Mouse (Mus musculus) limb, embryonic 11.5 days (tissue): ENCODE measurements around the gene Ltbp1. TPM values are rescaled to one million over a fixed set of nuclear protein-coding genes. Genes with fewer than 3 reads are reported as not detected.

ENCODE experiments used
- ATAC-seq: fragments of 200-750 bp; cut with Nextera tagmentation; 2 replicates; pipeline ENCODE4 v1.8.0; 2017; ENCODE audit warnings: low read depth; ENCODE audit not compliant: insufficient number of reproducible peaks, low FRiP score, low TSS enrichment
- DNase-seq: peaks from one replicate; pipeline ENCODE4 v3.0.0-alpha.2; 2015; ENCODE audit warnings: low spot score
- H3K27ac ChIP-seq: fragments of 300-500 bp; sonication (generic); replicated peaks from 2 replicates; pipeline ENCODE4 v1.5.1; 2014; ENCODE audit warnings: low read depth, mild to moderate bottlenecking, low read length
- H3K27me3 ChIP-seq: fragments of 300-500 bp; sonication (generic); 2 replicates; pipeline ENCODE4 v1.6.1; 2014; ENCODE audit warnings: mild to moderate bottlenecking, low read length, mixed read lengths; ENCODE audit not compliant: control insufficient read depth, insufficient read depth
- H3K36me3 ChIP-seq: fragments of 300-500 bp; sonication (generic); 2 replicates; pipeline ENCODE4 v1.6.1; 2014; ENCODE audit warnings: mild to moderate bottlenecking, low read length, moderate library complexity, mixed read lengths; ENCODE audit not compliant: control insufficient read depth, insufficient read depth
- H3K4me1 ChIP-seq: fragments of 300-500 bp; sonication (generic); 2 replicates; pipeline ENCODE4 v1.6.1; 2014; ENCODE audit warnings: low read length, mixed read lengths; ENCODE audit not compliant: control insufficient read depth, insufficient read depth
- H3K4me2 ChIP-seq: fragments of 300-500 bp; sonication (generic); 2 replicates; pipeline ENCODE4 v1.6.1; 2014; ENCODE audit warnings: low read depth, mild to moderate bottlenecking, moderate library complexity; ENCODE audit not compliant: severe bottlenecking
- H3K4me3 ChIP-seq: fragments of 300-500 bp; sonication (generic); 2 replicates; pipeline ENCODE4 v1.5.1; 2014; ENCODE audit warnings: low read depth, low read length
- H3K9ac ChIP-seq: fragments of 300-500 bp; sonication (generic); 2 replicates; pipeline ENCODE4 v1.6.1; 2014; ENCODE audit warnings: mild to moderate bottlenecking, low read length
- H3K9me3 ChIP-seq: fragments of 300-500 bp; sonication (generic); 2 replicates; pipeline ENCODE4 v1.6.1; 2016; ENCODE audit warnings: low read length; ENCODE audit not compliant: control insufficient read depth
- WGBS: fragments of 180-500 bp; shearing (Covaris S2); extraction: QIAGEN DNeasy Blood & Tissue Kit; methylation state at CpG from one replicate; pipeline ENCODE4 v1.1.7; 2014; 5-methylcytosine and 5-hydroxymethylcytosine counted together
- polyA plus RNA-seq: library from polyadenylated mRNA; unstranded; fragments of >200 nt; fragmentation: Nextera tagmentation; extraction: Ambion mirVana; gene quantifications from 2 replicates; pipeline ENCODE4 v1.2.1, GENCODE M21; 2014

The Ltbp1 gene
- polyA plus RNA-seq, 1 experiment from 2014 or later = 29.8 TPM

GRCm38 (mm10) chr17:75254909-75255308, 249.5 kb downstream of the Ltbp1 start:
- no peak overlapping the region for H3K4me3 ChIP-seq
- H3K9ac ChIP-seq = no peak overlapping the region
- H3K36me3 ChIP-seq = no peaks in the 10 kb centered on the region
- H3K4me2 ChIP-seq = no peak overlapping the region
- no peak overlapping the region for H3K27ac ChIP-seq
- H3K27me3 ChIP-seq = no peaks in the 10 kb centered on the region
- no peaks in the 10 kb centered on the region for H3K9me3 ChIP-seq
- 80% methylated on average over 6 of the region's 6 CpGs for WGBS
- ATAC-seq (no peak), DNase-seq (no peak)
- no peaks in the 10 kb centered on the region for H3K4me1 ChIP-seq

GRCm38 (mm10) chr17:75255967-75256366, 250.6 kb downstream of the Ltbp1 start:
- no peaks in the 10 kb centered on the region for H3K9me3 ChIP-seq
- no peaks in the 10 kb centered on the region for H3K27me3 ChIP-seq
- no peak overlapping the region for H3K9ac ChIP-seq
- DNase-seq (no peak), ATAC-seq (no peak)
- H3K36me3 ChIP-seq = no peaks in the 10 kb centered on the region
- H3K27ac ChIP-seq = no peak overlapping the region
- no peak overlapping the region for H3K4me3 ChIP-seq
- whole genome bisulfite sequencing = 62% methylated on average over 1 of the region's 1 CpGs
- no peak overlapping the region for H3K4me2 ChIP-seq
- H3K4me1 ChIP-seq = no peaks in the 10 kb centered on the region

GRCm38 (mm10) chr17:75258427-75258826, 253.1 kb downstream of the Ltbp1 start:
- no peaks in the 10 kb centered on the region for H3K9me3 ChIP-seq
- WGBS = 42% methylated on average over 2 of the region's 2 CpGs
- no peaks in the 10 kb centered on the region for H3K36me3 ChIP-seq
- H3K4me2 ChIP-seq = no peak overlapping the region
- no peak overlapping the region for H3K27ac ChIP-seq
- H3K4me1 ChIP-seq = no peaks in the 10 kb centered on the region
- no peak overlapping the region for H3K4me3 ChIP-seq
- ATAC-seq (no peak), DNase-seq (no peak)
- no peak overlapping the region for H3K9ac ChIP-seq
- no peaks in the 10 kb centered on the region for H3K27me3 ChIP-seq

- no peaks in the 10 kb centered on the region for H3K36me3 ChIP-seq
- 85% methylated on average over 3 of the region's 3 CpGs for WGBS
- DNase-seq = no peak
Observed at GRCm38 (mm10) chr17:75263336-75263990, 258.1 kb downstream of the Ltbp1 start.

GRCm38 (mm10) chr17:75268506-75268905, 263.1 kb downstream of the Ltbp1 start:
- no peaks in the 10 kb centered on the region for H3K4me1 ChIP-seq
- H3K27me3 ChIP-seq = no peaks in the 10 kb centered on the region
- no peak overlapping the region for H3K4me2 ChIP-seq
- H3K4me3 ChIP-seq = no peak overlapping the region
- no peaks in the 10 kb centered on the region for H3K36me3 ChIP-seq
- 77% methylated on average over 4 of the region's 4 CpGs for WGBS
- H3K9ac ChIP-seq = no peak overlapping the region
- no peak for ATAC-seq
- H3K27ac ChIP-seq = no peak overlapping the region
- no peak for DNase-seq
- no peaks in the 10 kb centered on the region for H3K9me3 ChIP-seq

More at GRCm38 (mm10) chr17:75263336-75263990, 258.1 kb downstream of the Ltbp1 start:
- no peak for ATAC-seq
- Histone ChIP-seq H3K9me3 (no peaks in the 10 kb centered on the region), H3K27me3 (no peaks in the 10 kb centered on the region), H3K4me2 (no peak overlapping the region), H3K4me3 (no peak overlapping the region), H3K4me1 (no peaks in the 10 kb centered on the region), H3K9ac (no peak overlapping the region), H3K27ac (no peak overlapping the region)

GRCm38 (mm10) chr17:75272446-75272845, 267.1 kb downstream of the Ltbp1 start:
- Histone ChIP-seq H3K4me1 (no peaks in the 10 kb centered on the region), H3K9me3 (no peaks in the 10 kb centered on the region), H3K27me3 (no peaks in the 10 kb centered on the region), H3K9ac (no peak overlapping the region), H3K4me2 (no peak overlapping the region), H3K36me3 (no peaks in the 10 kb centered on the region), H3K4me3 (no peak overlapping the region), H3K27ac (no peak overlapping the region)
- WGBS = 90% methylated on average over 3 of the region's 3 CpGs
- DNase-seq = no peak
- no peak for ATAC-seq

- no peak overlapping the region for H3K4me2 ChIP-seq
- 78% methylated on average over 1 of the region's 1 CpGs for WGBS
- ATAC-seq = no peak
Observed at GRCm38 (mm10) chr17:75273272-75273671, 267.9 kb downstream of the Ltbp1 start.

GRCm38 (mm10) chr17:75275302-75275701, 269.9 kb downstream of the Ltbp1 start:
- Histone ChIP-seq H3K36me3 (no peaks in the 10 kb centered on the region), H3K27me3 (no peaks in the 10 kb centered on the region), H3K4me2 (no peak overlapping the region), H3K9me3 (no peaks in the 10 kb centered on the region), H3K4me3 (no peak overlapping the region), H3K27ac (no peak overlapping the region), H3K4me1 (no peaks in the 10 kb centered on the region), H3K9ac (no peak overlapping the region)
- no peak for ATAC-seq
- 80% methylated on average over 6 of the region's 6 CpGs for WGBS
- no peak for DNase-seq

More at GRCm38 (mm10) chr17:75273272-75273671, 267.9 kb downstream of the Ltbp1 start:
- Histone ChIP-seq H3K9me3 (no peaks in the 10 kb centered on the region), H3K27me3 (no peaks in the 10 kb centered on the region), H3K9ac (no peak overlapping the region), H3K4me3 (no peak overlapping the region), H3K4me1 (no peaks in the 10 kb centered on the region), H3K27ac (no peak overlapping the region), H3K36me3 (no peaks in the 10 kb centered on the region)
- no peak for DNase-seq

GRCm38 (mm10) chr17:75278106-75278505, 272.7 kb downstream of the Ltbp1 start:
- DNase-seq (no peak), ATAC-seq (no peak)
- Histone ChIP-seq H3K27me3 (no peaks in the 10 kb centered on the region), H3K4me3 (no peak overlapping the region), H3K27ac (no peak overlapping the region), H3K4me1 (no peaks in the 10 kb centered on the region), H3K9ac (no peak overlapping the region), H3K9me3 (no peaks in the 10 kb centered on the region), H3K36me3 (no peaks in the 10 kb centered on the region), H3K4me2 (no peak overlapping the region)
- WGBS = 87% methylated on average over 1 of the region's 1 CpGs
